Mouse (Mus musculus): ENCODE results near the gene H2-K1.
"Not testable (repeated sequence)": the region's sequence is repeated elsewhere in the genome, so short reads cannot be mapped to it uniquely, and the experiment has no call there.

H2-K1 gene

DNA sequence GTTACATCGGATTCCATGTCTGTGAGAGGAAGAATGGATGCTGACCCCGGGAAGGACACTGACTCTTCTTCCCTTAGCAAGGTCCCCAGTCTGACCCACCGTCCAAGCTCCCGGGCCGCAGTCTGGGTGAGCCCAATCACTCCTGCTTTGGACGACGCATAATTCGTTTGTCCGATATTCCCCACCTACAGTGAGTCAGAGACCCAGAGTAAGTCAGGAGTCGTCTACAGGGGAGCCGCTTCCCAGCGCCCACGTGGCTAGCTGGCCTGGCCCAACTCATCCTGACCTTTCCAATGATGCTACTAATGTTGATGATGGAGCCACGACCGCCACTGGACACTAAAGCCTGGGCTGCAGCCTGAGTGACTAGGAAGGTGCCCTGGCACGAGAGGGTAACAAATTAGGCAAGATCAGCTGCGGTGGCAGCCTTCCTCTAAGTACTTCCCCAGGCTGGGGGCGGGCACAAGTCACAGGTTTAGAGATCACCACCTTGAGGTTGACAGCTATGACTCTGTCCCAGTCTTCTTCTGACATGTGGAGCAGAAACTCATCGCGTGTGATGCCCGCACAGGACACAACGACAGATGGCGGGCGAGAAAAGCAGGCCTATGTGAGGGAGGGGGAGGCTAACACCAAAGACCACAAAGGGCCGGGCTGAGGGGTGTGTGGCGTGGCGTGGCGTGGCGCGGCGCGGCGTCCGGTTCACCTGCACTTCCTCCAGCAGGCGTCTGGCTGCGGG is 26.9 kb upstream of the H2-K1 start:
- no peak for DNase-seq (ENCODE audit: extremely low spot score)

DNA sequence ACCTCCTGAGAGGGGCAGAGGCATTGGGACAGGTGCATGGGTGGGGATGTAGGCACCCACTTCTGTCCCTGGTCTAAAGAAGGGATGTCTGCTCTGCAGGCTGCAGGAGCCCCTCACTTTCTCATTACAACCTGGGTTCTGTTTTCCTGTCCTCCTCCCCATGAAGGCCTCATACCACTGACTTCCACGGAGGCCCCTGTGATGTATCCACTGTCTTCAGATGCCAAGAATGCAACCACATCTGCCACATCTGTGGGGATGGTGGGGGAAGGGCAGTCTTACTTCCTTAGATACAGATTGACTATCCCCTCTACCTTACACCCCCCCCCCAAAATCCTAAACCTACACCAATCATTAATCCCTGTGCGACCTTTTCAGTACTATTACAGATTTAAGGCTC is 26.1 kb upstream of the H2-K1 start:
- no peak for DNase-seq (ENCODE audit: extremely low spot score)

DNA sequence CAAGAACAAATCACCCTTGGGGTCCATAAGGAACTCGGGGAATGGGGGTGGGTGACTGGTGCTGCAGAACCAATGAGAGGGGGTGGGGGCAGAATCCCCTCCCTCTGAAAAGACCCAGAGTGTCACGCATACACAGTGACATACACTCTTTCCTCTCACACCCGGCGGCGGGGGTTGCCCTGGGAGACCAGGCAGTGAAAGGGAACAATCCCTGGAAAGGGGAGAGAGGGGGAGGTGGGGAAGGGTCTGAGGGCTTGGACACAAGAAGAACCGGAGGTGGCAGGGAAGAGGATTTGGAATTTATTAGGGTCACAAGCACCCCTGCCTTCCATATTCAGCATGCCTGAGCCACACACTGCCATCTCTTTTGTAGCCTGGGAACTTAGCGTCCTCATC is 25.6 kb upstream of the H2-K1 start:
- peak; percentile 92 for DNase-seq (ENCODE audit: extremely low spot score)

DNA sequence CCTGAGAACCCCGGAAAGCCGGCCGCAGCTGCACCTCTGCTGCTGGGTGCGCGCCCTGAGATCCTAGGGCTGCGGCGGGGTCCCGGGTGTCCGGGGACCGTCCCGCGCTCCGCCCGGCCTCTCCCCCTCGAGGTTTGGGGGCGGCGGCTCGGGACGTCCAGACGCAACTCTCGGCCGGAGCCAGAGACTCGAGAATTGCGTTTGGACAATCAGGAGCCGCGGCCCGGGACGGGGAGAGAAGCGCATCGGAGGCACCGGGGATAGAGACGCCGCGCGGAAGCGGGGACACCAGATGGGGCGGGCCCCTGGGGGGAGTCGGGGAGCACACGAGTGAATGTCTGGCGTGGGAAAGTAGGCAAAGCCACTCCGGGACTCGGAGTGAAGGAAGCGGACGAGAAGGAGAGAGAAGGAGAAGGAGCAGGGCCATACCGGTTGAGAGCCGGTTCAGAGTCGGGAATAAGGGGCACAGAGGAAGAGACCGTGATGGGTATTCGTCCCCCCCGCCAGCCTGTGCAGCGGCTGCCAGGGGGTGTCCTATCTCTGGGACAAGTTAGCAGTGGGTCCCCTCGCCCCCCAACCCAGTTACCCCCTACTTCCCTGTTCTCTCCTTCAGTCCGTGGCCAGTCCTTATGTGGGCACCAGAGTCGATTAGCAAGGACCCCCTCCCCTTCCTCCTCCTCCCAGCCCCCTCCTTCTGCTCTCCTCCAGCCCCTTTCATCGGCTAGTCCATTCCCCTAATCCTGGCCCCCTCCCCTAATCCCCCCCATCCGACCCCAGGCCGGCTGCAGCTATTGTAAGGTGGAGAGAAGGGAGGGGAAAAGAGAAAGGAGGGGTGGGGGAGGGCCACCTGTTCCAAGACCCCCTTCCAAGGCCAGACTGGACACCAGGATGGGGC is 25.0 kb upstream of the H2-K1 start:
- DNase-seq (ENCODE audit: extremely low spot score): peak; percentile 57

DNA sequence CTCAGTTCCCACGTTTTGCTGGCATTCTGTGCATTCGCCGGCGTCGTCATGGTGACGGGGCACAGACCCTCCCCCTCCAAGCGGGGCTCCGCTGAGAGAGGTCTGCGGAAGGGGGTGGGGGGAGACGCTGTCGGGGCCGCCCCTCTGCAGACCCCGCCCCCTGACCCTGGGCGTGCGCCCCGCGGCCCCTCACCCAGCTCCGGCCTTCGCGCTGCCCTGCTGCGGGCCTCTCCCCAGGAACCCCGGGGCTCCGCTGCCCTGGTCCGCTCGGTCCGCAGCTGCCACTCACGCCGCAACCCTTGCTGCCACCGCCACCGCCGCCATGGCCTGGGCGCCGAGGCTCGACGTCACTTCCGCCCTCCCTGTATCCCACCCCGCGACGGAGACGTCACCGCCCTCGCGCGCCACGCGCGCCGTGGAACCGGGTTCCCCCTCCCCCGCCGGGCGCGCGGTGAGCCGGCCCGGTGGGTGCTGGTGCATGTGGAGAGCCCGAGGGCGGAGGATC is 24.2 kb upstream of the H2-K1 start, which contains the start of gene Ring1:
Ring1 (minus strand) TSS at position 364 of the 505 bp plus-strand sequence.
- peak; percentile 94 for DNase-seq (ENCODE audit: extremely low spot score)

DNA sequence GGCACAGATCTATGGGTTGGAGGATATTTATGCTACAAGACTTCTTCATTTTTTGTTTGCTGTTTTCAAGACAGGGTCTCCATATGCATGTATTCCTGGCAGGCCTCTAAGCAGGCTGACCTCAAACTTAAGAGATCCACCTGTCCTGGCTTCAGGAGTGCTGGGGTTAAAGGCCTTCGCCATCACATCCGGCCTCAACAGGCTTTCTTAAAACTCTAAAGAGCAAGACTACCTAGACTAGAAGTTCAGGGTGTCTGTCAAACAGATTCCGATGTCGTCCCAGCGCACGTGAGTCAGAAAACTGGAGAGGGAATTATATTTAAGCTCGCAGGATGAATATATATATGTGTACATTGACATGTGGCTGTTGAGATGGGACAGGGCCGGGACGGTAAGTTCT is 23.5 kb upstream of the H2-K1 start:
- DNase-seq (ENCODE audit: extremely low spot score): no peak

DNA sequence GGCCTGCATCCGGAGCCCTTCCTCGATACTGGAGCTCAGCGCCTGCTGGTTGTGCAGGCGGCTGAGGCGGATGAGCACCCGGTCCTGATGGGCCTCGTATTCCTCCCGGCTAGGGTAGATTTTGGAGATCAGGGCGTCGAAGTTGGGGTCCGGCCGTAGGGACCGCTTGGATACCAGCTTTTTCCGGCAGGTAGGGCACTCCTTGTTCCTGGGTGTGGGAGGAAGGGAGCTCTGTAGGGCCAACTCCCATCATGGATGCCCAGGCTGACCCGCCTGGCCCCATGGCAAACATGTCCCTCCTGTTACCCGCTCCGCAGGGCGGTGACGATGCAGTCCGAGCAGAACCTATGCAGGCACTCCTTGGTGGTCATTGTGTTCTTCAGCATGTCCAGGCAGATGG is 22.8 kb upstream of the H2-K1 start:
- DNase-seq (ENCODE audit: extremely low spot score): no peak

DNA sequence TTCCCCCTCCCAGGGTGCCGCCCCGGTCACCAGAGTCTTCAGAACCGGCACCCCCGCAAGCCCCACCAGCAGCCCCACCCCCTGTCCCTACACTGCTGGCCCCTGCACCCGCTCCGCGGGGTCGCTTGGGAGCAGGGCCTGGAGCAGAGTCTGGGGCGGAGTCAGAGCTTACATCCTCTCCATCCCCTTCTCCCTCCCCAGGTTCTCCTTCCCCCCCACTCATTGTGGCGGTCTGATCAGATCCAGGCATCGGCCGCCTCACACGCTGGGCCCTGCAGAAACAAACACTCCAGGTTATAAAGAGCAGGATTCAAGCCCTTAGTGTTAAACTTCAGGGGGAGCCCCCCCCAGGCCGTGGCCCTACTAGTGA is 22.3 kb upstream of the H2-K1 start:
- DNase-seq (ENCODE audit: extremely low spot score): no peak

DNA sequence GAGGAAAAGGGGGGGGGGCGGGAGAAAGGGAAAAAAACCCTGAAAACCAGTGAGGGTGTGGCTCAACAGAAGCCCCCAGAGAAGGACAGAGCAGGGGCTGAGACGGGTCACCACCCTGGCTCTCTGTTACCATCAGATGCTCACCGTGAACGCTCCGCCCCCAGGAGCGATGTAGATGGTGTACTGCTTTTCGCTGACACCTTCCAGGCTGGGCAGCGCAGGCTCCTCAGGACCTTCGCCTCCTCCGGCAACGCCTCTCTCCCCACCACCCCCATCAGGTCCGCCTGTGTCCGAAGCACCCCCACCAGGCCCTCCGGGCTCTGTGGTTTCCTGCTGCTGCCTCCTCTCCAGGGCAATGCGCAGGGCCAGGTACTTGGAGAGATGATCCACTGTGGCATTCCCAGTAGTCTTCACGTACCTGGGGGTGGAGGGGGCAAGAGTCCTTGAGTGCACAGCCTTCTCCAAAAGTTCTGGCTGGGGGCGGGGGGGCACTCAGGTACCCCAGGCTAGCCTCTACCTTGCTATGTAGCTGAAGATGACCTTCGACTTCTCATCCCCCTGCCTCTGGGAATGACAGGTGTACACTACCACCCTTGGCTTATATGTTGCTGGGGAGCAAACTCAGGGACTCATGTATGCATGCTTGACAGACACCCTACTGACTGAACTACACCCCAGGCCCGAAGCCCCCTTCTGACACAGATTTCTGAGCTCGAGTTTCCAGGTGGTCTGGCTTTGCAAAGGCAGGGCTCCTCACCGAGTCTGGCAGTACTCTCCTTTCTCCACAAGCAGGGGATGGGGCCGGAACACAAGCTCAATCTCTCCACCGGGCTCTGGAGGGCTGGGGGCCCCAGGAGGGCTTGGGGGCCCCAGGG is 21.6 kb upstream of the H2-K1 start:
- no peak for DNase-seq (ENCODE audit: extremely low spot score)

DNA sequence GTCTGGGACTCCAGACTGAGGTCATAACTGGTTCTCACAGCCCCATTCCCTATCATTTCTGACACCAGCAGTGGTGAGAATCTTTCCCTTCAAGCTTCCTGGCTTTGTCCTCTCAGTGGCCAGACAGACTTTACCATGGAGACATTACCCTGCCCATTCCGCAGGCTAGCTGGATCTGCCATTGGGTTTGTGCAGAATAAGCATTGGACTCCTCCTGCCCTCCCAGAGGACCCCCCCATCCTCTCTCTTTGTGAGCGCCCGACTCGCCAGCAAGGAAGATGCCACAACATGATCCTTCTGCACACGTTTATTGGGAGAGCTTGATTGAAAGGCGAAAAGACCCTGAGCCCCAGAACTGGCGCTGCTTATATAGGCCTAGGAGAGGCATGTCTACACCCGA is 13.3 kb upstream of the H2-K1 start:
- no peak for DNase-seq (ENCODE audit: extremely low spot score)

DNA sequence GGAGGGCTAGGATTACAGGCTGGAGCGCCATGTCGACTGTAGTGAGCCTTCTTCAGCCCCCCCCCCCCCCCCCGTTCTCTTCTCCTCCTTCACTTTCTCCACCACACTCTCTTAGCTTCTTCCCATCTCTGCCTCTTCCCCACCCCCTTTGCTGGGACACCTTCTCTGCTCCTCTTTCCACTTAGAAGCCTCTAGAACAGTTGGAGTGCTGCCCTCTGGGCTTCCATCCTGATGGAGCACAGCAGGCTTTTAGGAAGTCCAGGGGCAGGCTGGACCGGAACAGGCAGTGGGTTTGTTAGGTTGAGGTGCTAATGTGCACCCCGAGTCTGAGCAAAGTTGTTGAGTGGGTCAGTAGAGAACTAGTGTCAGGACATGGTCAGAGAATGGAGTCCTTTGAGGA is 10.0 kb upstream of the H2-K1 start:
- DNase-seq (ENCODE audit: extremely low spot score): no peak

DNA sequence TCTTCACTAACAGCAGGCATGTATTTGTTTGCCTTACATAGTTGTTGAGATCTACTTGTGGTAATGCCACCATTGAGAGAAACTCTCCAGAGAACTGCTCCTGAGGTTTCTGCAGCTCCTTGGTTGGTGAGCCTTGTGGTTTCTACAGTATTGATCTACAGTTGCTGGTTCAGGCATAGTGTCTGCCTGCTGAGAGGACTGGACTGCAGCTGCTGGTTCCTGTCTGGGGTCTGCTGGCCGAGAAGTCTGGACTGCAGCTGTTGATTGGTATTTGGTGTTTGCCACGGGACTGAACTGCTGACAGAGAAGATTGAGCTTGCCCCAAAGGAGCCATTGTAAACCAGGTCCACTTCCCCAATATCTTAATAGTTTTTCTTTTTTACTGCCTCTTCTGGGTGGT is 6.4 kb upstream of the H2-K1 start:
- DNase-seq (ENCODE audit: extremely low spot score): no peak

DNA sequence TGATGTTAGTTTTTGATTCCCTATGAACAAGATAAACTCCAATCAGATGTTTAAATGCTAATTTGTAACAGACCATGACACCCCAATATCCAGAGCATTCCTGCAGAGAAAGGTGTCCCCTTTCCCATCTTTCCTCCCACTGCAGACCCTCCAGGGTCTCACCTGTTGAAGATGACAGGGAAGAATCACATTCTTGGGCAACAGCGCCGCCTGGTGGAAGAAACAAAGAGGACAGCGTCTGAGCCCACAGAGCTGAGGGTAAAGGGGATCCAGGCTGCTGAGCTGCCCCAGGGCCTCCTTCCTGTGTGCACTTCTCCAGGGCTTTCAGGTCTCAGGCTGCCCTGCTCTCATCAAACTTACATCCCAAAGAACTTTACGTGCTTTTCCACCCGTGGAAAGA is 3.3 kb upstream of the H2-K1 start:
- DNase-seq (ENCODE audit: extremely low spot score): peak; percentile 62

DNA sequence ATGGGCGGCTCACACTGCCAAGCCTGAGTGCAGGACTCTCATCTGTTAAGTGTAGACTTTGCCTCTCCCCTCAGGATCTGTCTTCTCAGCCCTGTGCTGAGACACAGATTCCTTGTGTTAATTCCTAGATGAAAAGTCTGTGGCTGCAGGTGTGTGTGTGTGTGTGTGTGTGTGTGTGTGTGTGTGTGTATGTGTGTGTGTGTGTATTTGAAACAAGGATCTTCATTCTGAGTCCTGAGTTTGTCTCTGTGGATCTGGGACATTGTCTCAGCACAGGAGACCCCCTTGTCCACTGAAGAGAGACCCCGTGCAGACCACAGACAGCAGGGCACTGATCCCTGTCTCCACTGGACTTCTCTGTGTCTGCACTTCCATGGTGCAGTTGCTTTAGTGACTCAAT is 649 bp upstream of the H2-K1 start:
- DNase-seq (ENCODE audit: extremely low spot score): not testable (repeated sequence)

DNA sequence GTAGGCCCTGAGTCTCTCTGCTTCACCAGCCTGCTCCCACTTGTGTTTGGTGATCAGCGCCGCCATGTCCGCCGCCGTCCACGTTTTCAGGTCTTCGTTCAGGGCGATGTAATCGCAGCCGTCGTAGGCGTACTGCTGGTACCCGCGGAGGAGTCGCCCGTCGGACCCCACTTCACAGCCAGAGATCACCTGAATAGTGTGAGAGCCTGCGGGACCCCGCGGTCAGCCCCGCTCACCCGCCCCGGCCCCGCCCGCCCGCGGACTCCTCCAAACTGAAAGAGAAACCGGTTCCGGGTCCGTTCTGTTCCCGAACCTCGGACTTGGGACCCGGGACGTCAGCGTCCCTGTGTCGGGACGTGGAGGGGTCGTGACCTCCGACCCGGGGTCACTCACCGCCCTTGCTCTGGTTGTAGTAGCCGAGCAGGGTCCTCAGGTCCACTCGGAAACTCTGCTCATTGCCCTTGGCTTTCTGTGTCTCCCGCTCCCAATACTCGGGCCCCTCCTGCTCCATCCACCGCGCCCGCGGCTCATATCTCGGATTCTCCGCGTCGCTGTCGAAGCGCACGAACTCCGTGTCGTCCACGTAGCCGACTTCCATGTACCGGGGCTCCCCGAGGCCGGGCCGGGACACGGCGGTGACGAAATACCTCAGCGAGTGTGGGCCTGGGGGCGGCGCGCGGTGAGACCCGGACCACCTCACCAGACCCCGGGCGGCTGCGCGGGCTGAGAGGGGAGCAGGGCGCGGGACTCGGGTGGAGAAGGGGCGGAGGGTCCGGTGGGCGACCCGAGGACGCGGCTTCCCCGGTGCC is 602 bp downstream of the H2-K1 start:
- no peak for DNase-seq (ENCODE audit: extremely low spot score)

DNA sequence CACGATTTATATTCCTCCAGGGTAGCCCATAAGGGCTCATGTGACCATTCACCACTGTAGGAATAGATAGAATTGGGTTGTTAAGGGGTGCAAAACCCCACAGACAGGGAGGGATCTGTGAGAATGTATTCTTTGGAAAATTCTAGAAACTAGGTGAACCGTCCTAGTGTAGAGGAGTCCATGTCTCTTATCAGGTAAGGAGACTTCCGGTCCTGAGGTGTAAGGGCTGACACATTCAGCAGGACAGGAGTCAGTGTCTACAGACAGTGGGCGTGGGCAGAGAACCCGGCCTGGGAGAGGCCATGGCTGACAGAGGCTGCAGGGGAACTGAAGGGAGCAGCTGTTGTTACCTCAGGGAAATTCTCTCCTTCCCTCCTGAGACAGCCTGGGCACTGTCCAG is 1.4 kb downstream of the H2-K1 start:
- not testable (repeated sequence) for DNase-seq (ENCODE audit: extremely low spot score)

DNA sequence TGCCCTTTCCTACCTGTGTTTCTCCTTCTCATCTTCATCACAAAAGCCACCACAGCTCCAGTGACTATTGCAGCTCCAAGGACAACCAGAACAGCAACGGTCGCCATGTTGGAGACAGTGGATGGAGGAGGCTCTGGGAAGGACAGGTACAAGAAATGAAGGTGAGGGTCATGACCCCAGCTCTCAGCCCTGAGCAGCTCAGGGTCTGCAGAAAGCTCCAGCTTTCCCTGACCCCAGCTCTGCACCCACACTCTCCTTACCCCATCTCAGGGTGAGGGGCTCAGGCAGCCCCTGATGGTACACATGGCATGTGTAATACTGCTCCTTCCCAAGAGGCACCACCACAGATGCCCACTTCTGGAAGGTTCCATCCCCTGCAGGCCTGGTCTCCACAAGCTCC is 3.1 kb downstream of the H2-K1 start:
- DNase-seq (ENCODE audit: extremely low spot score): not testable (repeated sequence)

DNA sequence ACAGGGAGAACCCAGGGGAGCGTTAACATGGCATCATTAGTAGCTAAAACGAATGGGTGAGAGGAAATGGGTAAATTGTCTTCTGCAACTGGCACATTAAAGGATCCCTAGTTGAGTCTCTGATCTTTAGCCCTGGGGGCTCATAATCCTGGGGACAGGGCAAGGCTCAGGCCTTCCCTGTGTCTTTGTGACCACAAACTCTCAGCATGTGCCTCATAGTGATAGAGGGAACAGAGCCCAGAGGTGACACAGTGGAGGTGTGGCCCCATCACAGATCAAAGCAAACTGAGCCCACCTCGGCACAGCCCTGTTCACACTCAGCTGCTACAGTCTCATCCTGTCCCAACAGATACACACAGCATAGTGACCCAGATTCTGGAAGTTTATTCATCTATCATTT is 4.5 kb downstream of the H2-K1 start:
- no peak for DNase-seq (ENCODE audit: extremely low spot score)

DNA sequence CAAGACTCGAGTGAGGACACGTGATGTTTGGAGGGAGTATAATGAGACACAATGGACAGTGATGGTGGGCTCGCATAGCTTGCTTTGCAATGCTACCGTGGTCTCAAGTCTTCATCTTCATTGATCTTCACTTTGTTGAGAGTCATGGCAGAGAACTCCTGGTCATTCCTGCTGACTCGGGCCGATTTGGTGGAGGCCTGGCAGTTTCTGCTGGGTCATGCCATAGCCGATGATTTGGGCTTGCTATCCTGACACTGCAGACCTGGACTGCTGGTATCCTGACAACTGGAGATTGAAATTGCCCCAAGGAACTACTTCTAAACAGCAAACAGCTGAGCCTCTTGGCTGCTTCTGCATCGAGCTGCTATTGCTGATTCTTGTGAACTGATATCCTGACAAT is 5.2 kb downstream of the H2-K1 start:
- DNase-seq (ENCODE audit: extremely low spot score): no peak

DNA sequence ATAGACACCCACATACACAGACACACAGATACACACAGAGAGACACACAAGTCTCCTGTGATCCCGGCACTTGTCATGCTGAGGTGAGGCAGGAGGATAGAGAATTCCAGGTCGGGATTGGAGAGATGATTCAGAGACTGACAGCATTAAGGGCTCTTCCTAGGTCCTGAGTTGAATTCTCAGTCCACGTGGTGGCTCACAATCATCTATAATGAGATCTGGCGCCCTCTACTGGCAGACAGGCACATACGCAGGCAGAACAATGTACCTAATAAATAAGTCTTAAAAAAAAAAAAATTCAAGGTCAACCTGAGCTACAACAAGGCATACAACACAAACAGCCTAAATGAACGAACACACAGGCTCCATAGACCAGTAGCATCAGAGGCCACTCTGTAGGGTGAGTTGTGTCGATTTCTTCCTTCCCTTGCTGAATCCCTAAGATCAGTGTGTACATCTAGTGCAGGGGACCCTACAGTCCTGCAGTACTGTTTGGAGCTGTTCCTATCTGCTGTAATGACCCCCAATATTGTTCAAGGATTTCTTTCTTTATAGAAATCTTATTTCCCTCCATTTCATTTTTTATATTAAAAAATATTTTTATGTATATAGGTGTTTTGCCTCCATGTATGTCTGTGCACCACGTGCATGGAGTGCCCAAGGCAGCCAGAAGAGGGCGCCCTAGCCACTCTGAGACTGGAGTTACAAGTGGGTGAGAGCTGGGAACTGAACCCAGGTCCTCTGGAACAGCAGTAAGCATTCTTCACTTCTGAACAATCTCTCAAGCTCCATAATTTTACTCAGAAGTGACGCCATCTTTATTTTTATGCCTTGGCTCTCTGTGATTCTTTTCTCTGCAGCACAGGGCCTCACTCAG is 8.1 kb downstream of the H2-K1 start:
- peak; percentile 72 for DNase-seq (ENCODE audit: extremely low spot score)
